In the genomic region with DNA sequence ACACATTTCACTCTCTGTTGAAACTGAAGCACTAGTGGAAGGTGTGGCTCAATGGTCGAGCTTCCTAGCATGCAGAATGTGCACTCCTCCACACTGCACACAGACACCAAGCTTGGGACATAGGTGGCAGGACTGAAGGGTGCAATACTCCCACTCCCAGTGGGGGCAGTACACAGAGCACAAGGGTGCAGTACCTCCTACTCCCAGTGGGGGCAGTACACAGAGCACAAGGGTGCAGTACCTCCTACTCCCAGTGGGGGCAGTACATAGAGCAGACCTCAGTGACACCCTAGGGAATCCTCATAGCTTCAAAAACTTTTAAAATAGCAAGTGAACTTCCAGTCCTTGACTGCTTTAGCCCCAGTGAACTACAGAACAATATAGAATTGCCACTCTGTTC, we compare ENCODE assay signal across 8 mouse cellular contexts. TPM values are rescaled to one million over a fixed set of nuclear protein-coding genes. Genes with fewer than 3 reads are reported as not detected.
DNase-seq lines count a peak whose midpoint lies in the region; ATAC-seq lines count a peak whose summit lies in the region.

No protein-coding gene starts in this region.

- peaks cover 11% of the 10 kb centered on the region for H3K9me3 ChIP-seq in embryonic facial prominence, embryonic 14.5 days (ENCODE audit: control insufficient read depth, low read length)

- 0 out of 2 replicates have a peak, but pooled peaks have one; percentile 41 for ATAC-seq in embryonic facial prominence, embryonic 14.5 days (ENCODE audit: low read depth)

- peaks cover 58% of the 10 kb centered on the region for H3K36me3 ChIP-seq in embryonic facial prominence, embryonic 14.5 days (ENCODE audit: control insufficient read depth, insufficient read depth, low read length)

- no peak overlapping the region for H3K4me3 ChIP-seq in embryonic facial prominence, embryonic 14.5 days (ENCODE audit: low read depth, low read length)

- no peak overlapping the region for H3K9ac ChIP-seq in embryonic facial prominence, embryonic 14.5 days (ENCODE audit: low read depth, low read length)

- H3K4me1 ChIP-seq in embryonic facial prominence, embryonic 14.5 days (ENCODE audit: control insufficient read depth, insufficient read depth, low read length), result no peaks in the 10 kb centered on the region

- H3K4me2 ChIP-seq in embryonic facial prominence, embryonic 14.5 days (ENCODE audit: low read depth, low read length), result no peak overlapping the region

- WGBS in embryonic facial prominence, embryonic 14.5 days, result 88% methylated on average over 1 of the region's 1 CpGs

- DNase-seq in gastrocnemius, adult 18-20 months (ENCODE audit: low spot score), result peak; percentile 44
- DNase-seq in gastrocnemius, postnatal 25 days, result no peak
- peak; percentile 55 for DNase-seq in 3134 (ENCODE audit: extremely low read depth, insufficient read length, low spot score)
- DNase-seq in R1 (ENCODE audit: low read depth, low spot score), result peak; percentile 76
- DNase-seq in embryonic facial prominence, embryonic 14.5 days (ENCODE audit: low spot score), result no peak
- DNase-seq in layer of hippocampus, adult 9-10 months (ENCODE audit: low spot score), result peak; percentile 22
- DNase-seq in natural killer cell, adult 2 months (ENCODE audit: low spot score in 2 of 2), result peak; percentile 89
- peak; percentile 71 for DNase-seq in thymus, postnatal 25 days

- H3K27me3 ChIP-seq in embryonic facial prominence, embryonic 14.5 days (replicated peaks; ENCODE audit: control insufficient read depth, insufficient read depth, low read length), result no peaks in the 10 kb centered on the region

- H3K27ac ChIP-seq in embryonic facial prominence, embryonic 14.5 days (replicated peaks; ENCODE audit: low read depth, low read length), result no peak overlapping the region

RNA-seq across cellular contexts. Expression of a gene that starts 10.5 kb away (rescaled TPM):
- total RNA-seq in gastrocnemius, adult 18-20 months (2021), result 10 to 100 TPM; 90.6 to 92.3 TPM
- total RNA-seq in gastrocnemius, postnatal 25 days (2021), result 100 to 1,000 TPM in 1 of 2 experiments, 10 to 100 TPM in 1; 93.4 to 112 TPM
- 49.0 and 54.3 TPM in 2 replicates for polyA plus RNA-seq in embryonic facial prominence, embryonic 14.5 days (2014; fragmentation: Nextera tagmentation; extraction: Ambion mirVana)

RNA-seq across cellular contexts. Expression of a gene that starts 10.5 kb away (rescaled TPM):
- total RNA-seq in gastrocnemius, adult 18-20 months (2021), result 10 to 100 TPM; 13.3 to 18.2 TPM
- total RNA-seq in gastrocnemius, postnatal 25 days (2021), result 10 to 100 TPM; 13.8 to 17.4 TPM
- 142 and 152 TPM in 2 replicates for polyA plus RNA-seq in embryonic facial prominence, embryonic 14.5 days (2014; fragmentation: Nextera tagmentation; extraction: Ambion mirVana)

Comparison
In these comparisons a context has a peak if more than half of its experiments do, and no peak if none do; other contexts are left out.
1. DNase-seq: peak in gastrocnemius, adult 18-20 months (single experiment), 3134 (single experiment), R1 (single experiment), layer of hippocampus, adult 9-10 months (single experiment), natural killer cell, adult 2 months (2 of 2) and thymus, postnatal 25 days (single experiment); none in gastrocnemius, postnatal 25 days (single experiment) and embryonic facial prominence, embryonic 14.5 days (single experiment).